Mouse (Mus musculus): ENCODE data around the gene D6Ertd527e. TPM values are rescaled to one million over a fixed set of nuclear protein-coding genes. Genes with fewer than 3 reads are reported as not detected.
"Not testable (repeated sequence)": the region's sequence is repeated elsewhere in the genome, so short reads cannot be mapped to it uniquely, and the experiment has no call there.

Gene D6Ertd527e
- total and polyA plus RNA-seq, 2 experiments: not detected

- Histone ChIP-seq H3K4me1 (ENCODE audit: control insufficient read depth, insufficient read depth, low read length) (no peaks in the 10 kb centered on the region), H3K4me3 (ENCODE audit: insufficient read depth, low read depth, low read length) (no peak overlapping the region), H3K27ac (replicated peaks; ENCODE audit: insufficient read depth, low read depth, low read length) (no peak overlapping the region), H3K27me3 (ENCODE audit: control insufficient read depth, insufficient read depth, low read length) (no peaks in the 10 kb centered on the region), H3K79me2 (ENCODE audit: control insufficient read depth, insufficient read depth, low read length) (no peaks in the 10 kb centered on the region), H3K36me3 (ENCODE audit: control insufficient read depth, insufficient read depth, low read length) (peaks cover 31% of the 10 kb centered on the region), H3K9ac (ENCODE audit: low read depth, low read length) (no peak overlapping the region)
- DNase-seq (ENCODE audit: extremely low read depth, low read depth, low spot score): no peak
- WGBS: 94% methylated on average over 5 of the region's 5 CpGs
- TF ChIP-seq POLR2A (IDR thresholded peaks at IDR 0.05; ENCODE audit: extremely low read depth, insufficient read depth, low read length) (no peak), CTCF (IDR thresholded peaks at IDR 0.05; ENCODE audit: low read depth, low read length) (no peak)
Measured at GRCm38 (mm10) chr6:87092476-87092875, 12.1 kb upstream of the D6Ertd527e start.

- 94% methylated on average over 8 of the region's 8 CpGs for WGBS
- not testable (repeated sequence) for H3K79me2 ChIP-seq (ENCODE audit: control insufficient read depth, insufficient read depth, low read length); H3K4me1 ChIP-seq (ENCODE audit: control insufficient read depth, insufficient read depth, low read length); DNase-seq (ENCODE audit: extremely low read depth, low read depth, low spot score); H3K9ac ChIP-seq (ENCODE audit: low read depth, low read length); H3K27ac ChIP-seq (replicated peaks; ENCODE audit: insufficient read depth, low read depth, low read length); H3K4me3 ChIP-seq (ENCODE audit: insufficient read depth, low read depth, low read length); H3K27me3 ChIP-seq (ENCODE audit: control insufficient read depth, insufficient read depth, low read length)
- peaks cover 22% of the 10 kb centered on the region for H3K36me3 ChIP-seq (ENCODE audit: control insufficient read depth, insufficient read depth, low read length)
Measured at GRCm38 (mm10) chr6:87093631-87094030, 10.9 kb upstream of the D6Ertd527e start.

GRCm38 (mm10) chr6:87099261-87099660 is 5.3 kb upstream of the D6Ertd527e start:
- no peaks in the 10 kb centered on the region for H3K36me3 ChIP-seq (ENCODE audit: control insufficient read depth, insufficient read depth, low read length)
- WGBS: 33% methylated on average over 3 of the region's 3 CpGs
- no peak overlapping the region for H3K9ac ChIP-seq (ENCODE audit: low read depth, low read length)
- no peak for TF ChIP-seq POLR2A (IDR thresholded peaks at IDR 0.05; ENCODE audit: extremely low read depth, insufficient read depth, low read length)
- no peak for TF ChIP-seq CTCF (IDR thresholded peaks at IDR 0.05; ENCODE audit: low read depth, low read length)
- no peaks in the 10 kb centered on the region for H3K27me3 ChIP-seq (ENCODE audit: control insufficient read depth, insufficient read depth, low read length)
- H3K4me1 ChIP-seq (ENCODE audit: control insufficient read depth, insufficient read depth, low read length): no peaks in the 10 kb centered on the region
- H3K79me2 ChIP-seq (ENCODE audit: control insufficient read depth, insufficient read depth, low read length): no peaks in the 10 kb centered on the region
- DNase-seq (ENCODE audit: extremely low read depth, low read depth, low spot score): no peak
- H3K4me3 ChIP-seq (ENCODE audit: insufficient read depth, low read depth, low read length): no peak overlapping the region
- H3K27ac ChIP-seq (replicated peaks; ENCODE audit: insufficient read depth, low read depth, low read length): no peak overlapping the region

- no peak overlapping the region for H3K27ac ChIP-seq (replicated peaks; ENCODE audit: insufficient read depth, low read depth, low read length)
- H3K27me3 ChIP-seq (ENCODE audit: control insufficient read depth, insufficient read depth, low read length): no peaks in the 10 kb centered on the region
- H3K4me1 ChIP-seq (ENCODE audit: control insufficient read depth, insufficient read depth, low read length): no peaks in the 10 kb centered on the region
- H3K36me3 ChIP-seq (ENCODE audit: control insufficient read depth, insufficient read depth, low read length): no peaks in the 10 kb centered on the region
- H3K4me3 ChIP-seq (ENCODE audit: insufficient read depth, low read depth, low read length): no peak overlapping the region
- H3K79me2 ChIP-seq (ENCODE audit: control insufficient read depth, insufficient read depth, low read length): no peaks in the 10 kb centered on the region
- no peak overlapping the region for H3K9ac ChIP-seq (ENCODE audit: low read depth, low read length)
- 81% methylated on average over 7 of the region's 7 CpGs for WGBS
- TF ChIP-seq POLR2A (IDR thresholded peaks at IDR 0.05; ENCODE audit: extremely low read depth, insufficient read depth, low read length) (no peak), CTCF (IDR thresholded peaks at IDR 0.05; ENCODE audit: low read depth, low read length) (no peak)
- no peak for DNase-seq (ENCODE audit: extremely low read depth, low read depth, low spot score)
Measured at GRCm38 (mm10) chr6:87099671-87100296, 4.8 kb upstream of the D6Ertd527e start.

GRCm38 (mm10) chr6:87100297-87101020 is 4.1 kb upstream of the D6Ertd527e start:
- 91% methylated on average over 9 of the region's 9 CpGs for WGBS
- Histone ChIP-seq H3K79me2 (ENCODE audit: control insufficient read depth, insufficient read depth, low read length) (no peaks in the 10 kb centered on the region), H3K9ac (ENCODE audit: low read depth, low read length) (no peak overlapping the region), H3K36me3 (ENCODE audit: control insufficient read depth, insufficient read depth, low read length) (no peaks in the 10 kb centered on the region), H3K27ac (replicated peaks; ENCODE audit: insufficient read depth, low read depth, low read length) (no peak overlapping the region), H3K27me3 (ENCODE audit: control insufficient read depth, insufficient read depth, low read length) (no peaks in the 10 kb centered on the region), H3K4me3 (ENCODE audit: insufficient read depth, low read depth, low read length) (no peak overlapping the region), H3K4me1 (ENCODE audit: control insufficient read depth, insufficient read depth, low read length) (no peaks in the 10 kb centered on the region)
- DNase-seq (ENCODE audit: extremely low read depth, low read depth, low spot score): no peak
- TF ChIP-seq CTCF (IDR thresholded peaks at IDR 0.05; ENCODE audit: low read depth, low read length) (no peak), POLR2A (IDR thresholded peaks at IDR 0.05; ENCODE audit: extremely low read depth, insufficient read depth, low read length) (no peak)

- H3K27ac ChIP-seq (replicated peaks; ENCODE audit: insufficient read depth, low read depth, low read length): no peak overlapping the region
- no peak overlapping the region for H3K4me3 ChIP-seq (ENCODE audit: insufficient read depth, low read depth, low read length)
- peak; percentile 50 for DNase-seq (ENCODE audit: extremely low read depth, low read depth, low spot score)
- TF ChIP-seq POLR2A (IDR thresholded peaks at IDR 0.05; ENCODE audit: extremely low read depth, insufficient read depth, low read length) (no peak), CTCF (IDR thresholded peaks at IDR 0.05; ENCODE audit: low read depth, low read length) (peak; percentile 97)
- H3K36me3 ChIP-seq (ENCODE audit: control insufficient read depth, insufficient read depth, low read length): no peaks in the 10 kb centered on the region
- H3K79me2 ChIP-seq (ENCODE audit: control insufficient read depth, insufficient read depth, low read length): no peaks in the 10 kb centered on the region
- H3K4me1 ChIP-seq (ENCODE audit: control insufficient read depth, insufficient read depth, low read length): no peaks in the 10 kb centered on the region
- no peaks in the 10 kb centered on the region for H3K27me3 ChIP-seq (ENCODE audit: control insufficient read depth, insufficient read depth, low read length)
- 7% methylated on average over 12 of the region's 12 CpGs for WGBS
- H3K9ac ChIP-seq (ENCODE audit: low read depth, low read length): no peak overlapping the region
Measured at GRCm38 (mm10) chr6:87101281-87101954, 3.1 kb upstream of the D6Ertd527e start.
